Mouse (Mus musculus): ENCODE measurements around the gene Cib1. TPM values are rescaled to one million over a fixed set of nuclear protein-coding genes. Genes with fewer than 3 reads are reported as not detected.
A peak's percentile ranks its signal among the peaks of the same experiment; 100 is the strongest.

Gene Cib1
- total RNA-seq (2021): 62.4 and 68.2 TPM in 2 replicates
- long read RNA-seq, transcript Cib1-201 (7 exons, 1,047 nt): major isoform, 81 of 88 reads
- long read RNA-seq, partial matches to known transcripts: 1 of 88 reads
- long read RNA-seq, other reads (novel, unspliced or antisense): 6 of 88 reads

- peak; percentile 97 for DNase-seq
These were observed at the start of gene Cib1, which contains the start of gene Gdpgp1 for GRCm38 (mm10) chr7:80232489-80233029. Gene Cib1 (minus strand): TSS chr7:80232813. Gene Gdpgp1 (plus strand): TSS chr7:80232865.

DNA sequence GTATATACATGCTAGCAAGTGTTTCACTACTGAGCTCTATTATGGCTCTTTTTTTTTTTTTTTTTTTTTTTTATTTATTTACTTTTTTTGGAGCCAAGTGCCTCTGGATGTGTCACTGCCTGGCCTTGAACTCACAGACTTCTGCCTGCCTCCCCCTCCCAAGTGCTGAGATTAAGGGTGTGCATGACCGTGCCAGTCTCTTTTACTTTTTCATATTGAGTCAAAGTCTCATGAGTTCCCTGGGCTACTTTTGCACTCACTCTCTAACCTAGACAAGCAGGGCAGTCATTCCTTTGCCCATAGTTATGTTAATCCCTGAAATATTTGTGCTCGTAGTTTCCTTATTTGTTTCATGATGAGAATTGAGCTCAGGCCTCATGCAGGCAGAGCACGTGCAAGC is 49.0 kb upstream of the Cib1 start:
- peak; percentile 28 for DNase-seq

GRCm38 (mm10) chr7:80280998-80281397 is 48.4 kb upstream of the Cib1 start:
- DNase-seq: no peak

GRCm38 (mm10) chr7:80280032-80280431 is 47.4 kb upstream of the Cib1 start:
- no peak for DNase-seq

GRCm38 (mm10) chr7:80276374-80276773 is 43.8 kb upstream of the Cib1 start:
- DNase-seq: no peak

DNA sequence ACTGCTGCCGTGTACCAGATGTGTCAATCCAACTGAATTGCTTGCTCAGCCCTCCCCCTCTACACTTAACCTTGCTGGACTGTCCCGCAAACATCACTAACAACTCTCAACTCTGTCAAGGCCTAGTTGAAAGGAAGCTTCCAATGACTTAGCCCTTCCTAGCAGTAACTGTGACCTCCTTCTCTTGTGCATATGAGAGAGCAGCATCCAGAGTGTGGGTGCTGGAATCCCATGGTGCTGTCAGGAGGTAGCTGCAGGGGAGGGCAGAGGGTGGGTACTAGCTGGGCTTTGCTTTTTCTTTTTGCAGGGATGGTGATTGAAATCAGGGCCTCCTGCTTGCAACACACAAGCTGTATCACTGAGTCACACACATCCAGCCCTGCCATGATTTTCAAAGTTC is 40.8 kb upstream of the Cib1 start:
- no peak for DNase-seq

- peak; percentile 52 for DNase-seq
These were observed 37.2 kb upstream of the Cib1 start for GRCm38 (mm10) chr7:80269751-80270255.

DNA sequence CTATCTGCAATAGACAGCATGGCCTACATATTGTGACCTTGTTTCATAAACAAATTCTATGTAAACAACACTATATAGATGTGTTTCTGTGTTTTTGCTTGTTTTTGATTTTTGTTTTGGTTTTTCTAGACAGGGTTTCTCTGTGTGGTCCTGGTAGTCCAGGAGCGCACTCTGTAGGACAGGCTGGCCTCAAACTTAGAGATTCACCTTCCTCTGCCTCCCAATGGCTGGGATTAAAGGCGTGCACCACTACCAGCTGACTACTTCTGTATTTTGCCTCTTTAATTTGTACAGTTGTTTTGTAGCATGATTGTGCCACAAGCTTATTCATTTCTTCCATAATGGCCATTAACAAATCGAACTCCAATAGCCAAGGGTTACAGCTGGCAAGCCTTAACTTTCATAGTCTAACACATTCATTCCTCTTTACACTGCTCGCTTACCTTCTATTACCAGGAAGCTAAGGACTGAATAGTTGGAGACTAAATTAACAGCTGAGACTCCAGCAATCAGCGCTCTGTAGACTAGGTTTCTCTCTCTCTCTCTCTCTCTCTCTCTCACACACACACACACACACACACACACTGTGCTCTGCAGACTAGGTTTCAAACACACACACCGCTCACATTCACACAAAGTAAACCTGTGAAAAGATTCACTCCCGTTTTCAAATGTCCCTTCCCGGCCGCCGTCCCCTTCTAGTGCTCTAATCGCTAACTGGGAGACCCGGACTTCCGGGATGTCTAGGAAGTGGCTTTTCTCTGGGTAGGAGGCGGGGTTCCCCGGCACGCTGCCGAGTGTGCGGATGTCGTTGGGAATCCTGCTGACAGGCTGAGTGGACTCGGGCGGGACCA is 36.5 kb upstream of the Cib1 start, which contains the start of gene Vps33b:
Gene Vps33b, plus strand, starts transcription at position 753 of the 854 bp plus-strand sequence.
- peak; percentile 98 for DNase-seq

DNA sequence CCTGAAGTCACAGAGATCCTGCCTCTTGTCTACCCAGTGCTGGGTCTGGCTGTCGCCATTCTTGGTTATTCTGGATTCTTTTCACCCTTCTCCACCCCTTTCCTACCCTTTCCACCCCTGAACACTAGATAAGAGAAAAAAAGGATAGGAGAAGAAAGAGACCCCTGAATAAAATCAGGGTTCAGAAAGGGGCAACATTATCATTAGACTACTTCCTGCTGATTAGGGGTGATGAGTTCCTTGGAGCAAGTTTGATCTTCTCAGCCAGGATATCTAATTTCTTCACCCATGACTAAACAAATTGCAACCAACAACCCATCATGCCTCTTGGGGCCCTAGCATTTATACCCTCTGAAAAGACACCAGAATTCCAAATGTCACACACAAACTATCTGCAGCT is 35.2 kb upstream of the Cib1 start:
- no peak for DNase-seq

GRCm38 (mm10) chr7:80264606-80265005 is 32.0 kb upstream of the Cib1 start:
- peak; percentile 30 for DNase-seq

DNA sequence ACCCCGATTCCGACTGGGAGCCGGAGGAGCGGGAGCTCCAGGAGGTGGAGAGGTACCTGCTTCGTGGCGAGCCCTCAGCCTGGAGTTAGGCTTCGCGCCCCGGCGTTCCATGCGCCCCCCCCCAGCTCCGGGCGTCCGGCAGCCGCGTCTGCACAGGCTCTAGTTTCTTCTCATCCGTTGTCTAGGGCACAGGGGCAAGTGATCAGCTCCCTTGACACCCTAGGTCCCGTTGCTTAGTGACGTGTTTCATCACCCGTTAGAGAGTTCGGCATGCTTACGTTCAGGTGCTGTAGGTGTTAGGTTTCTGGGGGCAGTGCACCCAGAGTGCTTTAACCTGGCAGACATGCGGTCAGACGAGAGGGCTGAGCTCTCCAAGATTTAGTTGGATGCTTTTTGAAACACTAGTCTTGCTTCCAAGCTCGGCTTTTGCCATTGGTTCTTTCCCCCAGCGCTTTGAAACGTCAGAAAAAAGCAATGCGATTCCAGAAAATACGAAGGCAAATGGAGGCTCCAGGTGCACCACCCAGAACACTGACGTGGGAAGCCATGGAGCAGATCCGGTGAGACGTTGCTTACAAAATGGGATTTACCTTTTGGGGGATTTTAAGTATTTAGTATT is 28.9 kb upstream of the Cib1 start:
- no peak for DNase-seq

DNA sequence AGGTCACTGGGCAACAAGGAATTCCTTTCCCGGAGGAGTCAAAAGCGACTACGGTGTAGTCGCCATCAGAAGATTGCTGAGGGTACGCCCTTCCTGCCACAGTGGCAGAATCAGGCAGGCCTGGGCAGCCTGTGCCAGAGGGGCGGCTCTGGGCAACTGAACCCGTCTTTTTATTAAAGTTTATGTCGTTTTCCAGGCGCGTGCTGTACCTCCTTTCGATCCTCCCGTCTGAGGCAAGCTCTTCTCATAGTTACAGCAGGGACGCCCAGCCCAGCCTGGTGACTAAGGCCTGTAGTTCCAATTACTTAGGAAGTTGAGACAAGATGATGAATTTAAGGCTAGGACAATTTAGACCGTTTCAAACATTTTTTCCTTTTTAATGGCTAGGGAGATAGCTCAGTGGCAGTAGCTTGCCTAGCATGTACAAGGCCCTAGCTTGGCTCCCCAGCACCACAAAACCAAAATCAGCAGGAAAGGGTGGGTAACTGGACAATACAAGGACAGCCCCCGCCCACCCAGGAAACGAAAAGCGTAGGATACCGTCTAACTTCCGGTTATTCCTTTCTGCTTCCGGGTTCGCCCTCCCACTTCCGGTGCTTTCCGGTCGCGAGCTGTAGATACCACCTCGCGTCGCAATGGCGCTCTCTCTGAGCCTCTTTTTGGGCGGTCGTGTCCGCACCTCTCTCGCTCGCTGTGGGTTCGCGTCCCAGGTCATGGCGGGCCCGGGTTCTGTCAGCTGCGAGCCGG is 28.2 kb upstream of the Cib1 start, which contains the start of gene Ngrn:
Gene Ngrn, plus strand, starts transcription at position 591 of the 747 bp plus-strand sequence.
- peak; percentile 83 for DNase-seq

- DNase-seq: no peak
These were observed 25.1 kb upstream of the Cib1 start for GRCm38 (mm10) chr7:80257706-80258105.

DNA sequence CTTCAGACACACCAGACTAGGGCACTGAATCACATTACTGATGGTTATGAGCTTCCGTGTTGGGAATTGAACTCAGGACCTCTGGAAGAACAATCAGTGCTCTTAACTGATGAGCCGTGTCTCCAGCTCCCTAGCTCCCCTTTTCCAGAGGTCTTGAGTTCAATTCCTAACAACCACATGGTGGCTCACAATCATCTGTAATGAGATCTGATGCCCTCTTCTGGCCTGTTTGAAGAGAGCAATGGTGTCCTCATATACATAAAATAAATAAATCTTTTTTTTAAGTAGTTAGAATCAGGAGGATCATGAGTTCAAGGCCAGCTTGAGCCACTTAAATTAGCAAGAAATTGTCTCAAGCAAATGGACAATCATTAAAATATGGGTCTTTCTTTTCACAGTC is 23.4 kb upstream of the Cib1 start:
- DNase-seq: no peak

- no peak for DNase-seq
These were observed 20.3 kb upstream of the Cib1 start for GRCm38 (mm10) chr7:80252886-80253285.

- DNase-seq: no peak
These were observed 19.8 kb upstream of the Cib1 start for GRCm38 (mm10) chr7:80252437-80252836.

DNA sequence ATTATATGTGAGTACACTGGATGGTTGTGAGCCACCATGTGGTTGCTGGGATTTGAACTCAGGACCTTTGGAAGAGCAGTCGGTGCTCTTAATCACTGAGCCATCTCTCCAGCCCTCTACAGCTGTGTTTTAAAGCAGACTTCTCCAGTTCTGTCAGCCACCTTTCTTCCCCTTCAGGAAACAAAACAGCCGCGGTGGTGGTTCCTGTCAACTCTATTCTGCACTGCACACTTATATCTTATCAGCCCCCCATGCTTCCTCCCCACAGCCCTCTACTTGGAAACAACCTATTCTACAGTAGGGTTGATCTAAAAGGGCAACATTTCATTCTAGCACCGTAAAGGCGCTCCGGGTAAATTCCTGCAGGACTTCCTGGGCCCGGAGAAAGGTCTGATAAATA is 14.2 kb upstream of the Cib1 start:
- no peak for DNase-seq

DNA sequence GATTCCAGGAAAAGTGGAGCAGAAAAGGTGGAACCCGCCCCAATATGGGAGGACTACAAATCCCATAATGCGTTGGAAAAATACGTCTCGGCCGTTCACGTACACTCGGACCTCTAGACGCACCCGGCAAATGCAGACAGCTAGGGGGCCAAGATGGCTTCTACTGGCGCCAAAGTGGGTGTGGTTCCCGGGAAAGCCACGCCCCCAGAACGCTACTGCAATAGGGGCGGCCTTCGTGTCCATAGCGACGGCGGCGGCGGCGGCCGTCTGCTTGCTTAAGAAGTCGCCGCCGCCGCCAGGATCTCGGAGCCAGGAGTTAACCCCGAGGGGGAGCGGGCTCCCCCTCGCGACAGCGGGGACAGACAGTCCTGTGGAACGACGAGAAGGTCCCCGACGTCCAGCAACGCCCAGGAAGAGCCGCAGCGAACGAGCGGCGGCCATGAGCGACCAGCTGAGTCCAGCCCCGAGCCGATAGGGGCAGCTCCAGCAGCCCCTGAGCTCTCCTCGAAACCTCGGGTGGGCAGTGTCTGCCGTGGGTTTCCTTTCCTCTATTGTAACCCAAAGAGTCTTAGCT is 13.6 kb upstream of the Cib1 start, which contains the start of gene Ttll13:
Gene Ttll13, plus strand, starts transcription at position 229 of the 574 bp plus-strand sequence.
- DNase-seq: peak; percentile 97

DNA sequence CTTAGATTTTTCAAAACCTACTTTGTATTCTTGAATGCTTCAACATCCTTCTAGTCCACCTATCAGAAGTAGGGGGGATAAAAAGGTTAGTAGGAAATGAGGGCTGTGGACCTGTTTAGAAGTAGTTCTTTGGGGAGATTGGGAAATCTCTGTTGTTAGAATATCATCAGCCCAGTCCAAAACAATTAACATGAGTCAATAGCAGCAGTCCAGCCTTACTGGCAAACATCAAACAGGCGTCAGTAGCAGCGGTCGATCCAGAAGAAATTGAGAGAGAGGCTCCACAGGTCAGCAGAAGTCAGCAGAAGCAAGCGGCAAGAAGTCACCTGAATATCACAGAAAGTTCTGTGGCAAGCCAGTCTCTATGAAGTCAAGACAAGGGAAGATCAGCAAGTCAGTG is 12.2 kb upstream of the Cib1 start:
- no peak for DNase-seq

GRCm38 (mm10) chr7:80241661-80242060 is 9.0 kb upstream of the Cib1 start:
- DNase-seq: no peak

- no peak for DNase-seq
These were observed 5.9 kb upstream of the Cib1 start for GRCm38 (mm10) chr7:80238542-80238941.

Data from adrenal gland, postnatal 25 days (tissue).